Mouse (Mus musculus): ENCODE results near the gene Col4a2.
A peak's percentile ranks its signal among the peaks of the same experiment; 100 is the strongest.

Gene Col4a2

DNA sequence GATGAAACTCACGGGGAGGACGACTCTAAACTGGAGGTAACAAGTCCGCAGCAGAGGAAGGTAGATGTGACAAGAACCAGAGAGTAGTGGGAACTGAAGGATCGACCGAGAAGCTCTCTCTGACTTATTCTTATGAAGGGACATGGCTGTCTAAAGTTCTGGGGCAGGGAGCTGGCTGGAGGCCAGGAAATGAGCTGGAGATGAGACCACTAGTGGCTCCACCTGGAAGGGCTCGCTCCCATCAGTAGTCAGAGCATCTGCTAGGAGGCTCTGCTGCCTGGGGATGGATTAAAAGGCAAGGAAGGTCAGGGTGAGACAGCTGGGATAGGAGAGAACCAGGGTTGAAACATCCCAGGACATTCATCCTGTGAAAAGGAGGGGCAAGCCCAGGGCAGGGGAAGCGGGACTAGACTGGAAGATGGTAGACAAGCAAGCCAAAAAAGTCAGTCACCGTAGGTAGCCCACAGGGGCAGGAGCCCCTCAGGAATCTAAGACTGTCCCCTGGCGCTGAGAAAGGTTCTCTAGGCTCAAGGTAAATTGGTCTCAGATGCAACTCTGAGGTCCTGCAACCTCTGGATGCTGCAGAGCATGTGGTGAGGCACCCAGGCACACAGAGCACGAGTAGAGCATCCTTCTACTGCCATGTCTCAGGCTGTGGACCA, 16.2 kb upstream of the Col4a2 start:
- DNase-seq (ENCODE audit: extremely low spot score, low read depth, low spot score) = no peak

DNA sequence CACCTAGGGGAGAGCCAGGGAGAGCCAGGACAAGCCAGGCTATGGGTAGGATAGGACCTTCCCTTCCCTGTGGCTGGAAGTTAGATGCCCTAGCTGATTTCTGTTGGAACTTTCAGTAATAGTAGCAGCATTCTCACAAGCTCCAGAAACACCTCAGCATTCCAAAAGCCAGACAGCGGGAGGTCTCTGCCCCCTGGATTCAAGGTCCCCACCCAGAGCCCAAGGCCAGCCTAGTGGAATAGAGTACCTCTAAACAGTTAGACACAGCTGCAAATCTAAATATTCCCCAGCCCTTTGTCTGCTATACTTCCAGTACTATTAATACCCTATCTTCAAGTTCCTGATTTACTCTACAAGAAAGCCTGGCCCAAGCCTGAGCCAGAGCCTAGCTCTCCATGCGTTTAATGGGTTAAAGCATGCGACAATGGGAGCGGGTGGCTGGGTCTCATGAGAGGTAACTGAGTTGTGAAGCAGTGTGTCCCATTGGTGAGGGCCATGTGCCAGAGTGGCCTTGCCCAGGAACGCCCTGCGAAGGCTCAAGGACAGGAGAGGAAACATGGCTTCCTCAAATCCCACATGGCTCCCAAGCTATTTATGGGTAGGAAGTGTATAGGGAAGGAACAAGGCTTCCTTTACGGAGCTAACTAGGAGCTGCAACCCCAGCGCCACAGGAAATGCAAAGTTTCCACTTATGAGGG, 15.3 kb upstream of the Col4a2 start:
- no peak for DNase-seq (ENCODE audit: extremely low spot score, low read depth, low spot score)

DNA sequence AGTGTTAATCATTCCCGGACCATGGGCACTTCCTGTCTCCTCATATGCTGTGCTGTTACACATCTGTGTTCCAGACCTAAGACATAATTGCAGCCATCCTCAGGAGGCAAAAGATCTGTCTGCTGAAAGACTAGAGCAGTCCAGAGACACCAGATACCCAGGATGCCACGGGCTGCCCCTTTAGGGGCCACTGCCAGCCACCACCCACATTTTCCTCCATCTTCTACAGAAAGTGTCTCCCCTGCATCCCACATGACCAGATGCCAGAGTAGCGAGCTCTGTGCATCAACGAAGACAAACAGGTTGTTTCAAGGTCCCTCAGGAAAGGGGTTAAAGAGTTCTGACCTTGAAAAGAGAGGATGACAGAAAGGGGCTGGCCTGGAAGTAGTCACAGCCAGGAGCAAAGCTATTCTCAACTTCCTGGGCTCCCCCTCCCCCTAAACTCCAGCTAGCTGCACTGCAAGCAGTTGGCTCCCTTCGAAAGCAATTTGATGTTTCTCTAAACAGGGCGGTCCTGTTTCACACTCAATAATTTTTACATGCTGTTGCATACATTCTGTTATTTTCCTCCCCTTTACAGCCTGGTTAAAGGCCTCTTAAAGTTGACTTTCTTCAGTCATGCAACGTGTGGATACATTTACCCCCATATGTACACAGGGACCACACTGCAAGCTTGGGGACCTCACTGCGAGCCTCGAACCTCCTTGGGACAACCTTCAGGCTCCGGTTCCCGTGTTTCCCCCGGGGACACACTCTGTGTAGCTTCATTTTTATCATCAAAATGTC, 13.9 kb upstream of the Col4a2 start:
- DNase-seq (ENCODE audit: extremely low spot score, low read depth, low spot score) = no peak

DNA sequence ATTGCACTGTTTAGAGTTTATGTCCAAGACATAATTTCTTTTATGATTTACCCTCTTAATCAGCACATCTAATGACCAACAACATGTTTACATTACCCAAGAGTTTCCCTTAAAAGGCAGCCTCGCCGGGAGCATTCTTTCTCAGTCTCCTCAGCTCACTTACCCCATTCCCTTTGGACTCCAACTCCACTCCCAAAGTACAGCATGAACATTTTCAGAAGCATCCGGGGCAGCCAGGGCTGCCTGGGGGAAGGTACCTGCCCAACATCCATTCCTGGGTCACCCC, 13.3 kb upstream of the Col4a2 start:
- no peak for DNase-seq (ENCODE audit: extremely low spot score, low read depth, low spot score)

DNA sequence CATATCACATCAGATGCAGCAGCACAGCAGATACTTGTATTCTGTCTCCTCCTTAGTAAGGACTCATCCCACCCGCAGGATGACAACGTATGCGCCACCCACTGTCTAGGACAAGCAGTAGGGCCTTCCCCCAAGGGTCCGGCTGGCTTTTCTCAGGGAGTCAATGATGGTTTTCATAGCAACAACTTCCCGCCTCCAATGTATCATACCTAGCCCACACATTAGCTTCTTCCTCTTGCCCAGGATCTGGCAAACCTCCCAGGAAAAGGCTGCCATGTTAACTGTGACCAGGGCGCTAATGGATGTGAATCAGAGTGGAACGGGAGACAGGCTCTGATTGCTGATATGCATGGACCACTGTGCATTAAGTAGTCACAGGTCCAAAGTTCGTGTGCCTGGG, 12.2 kb upstream of the Col4a2 start:
- no peak for DNase-seq (ENCODE audit: extremely low spot score, low read depth, low spot score)

DNA sequence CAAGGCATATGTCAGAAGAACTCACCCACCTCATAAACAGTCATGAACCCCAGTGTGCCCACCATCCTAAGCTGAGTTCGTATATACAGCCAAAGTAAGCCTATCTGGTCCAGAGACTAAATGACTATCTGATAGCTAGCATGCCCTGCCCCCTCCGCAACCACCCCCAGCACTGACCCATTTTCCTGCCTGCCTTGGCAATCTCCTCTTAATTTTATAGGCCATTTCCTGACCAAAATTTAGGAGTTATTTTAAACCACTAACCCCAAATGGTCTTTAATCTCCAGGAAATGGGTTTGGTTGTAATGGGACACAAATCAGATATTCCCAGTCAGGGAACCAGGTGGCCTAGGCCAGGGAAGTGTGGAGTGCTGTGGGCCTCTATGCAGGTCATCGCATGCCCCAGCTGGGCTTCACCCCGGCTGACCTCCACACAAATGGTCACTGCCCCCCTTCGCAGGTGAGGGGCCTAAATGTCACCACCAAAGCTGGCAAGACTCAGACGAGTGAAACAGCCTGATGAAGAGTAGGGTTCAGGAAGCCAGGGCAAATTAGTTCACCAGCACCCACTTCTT, 8.5 kb upstream of the Col4a2 start:
- DNase-seq (ENCODE audit: extremely low spot score, low read depth, low spot score) = no peak

DNA sequence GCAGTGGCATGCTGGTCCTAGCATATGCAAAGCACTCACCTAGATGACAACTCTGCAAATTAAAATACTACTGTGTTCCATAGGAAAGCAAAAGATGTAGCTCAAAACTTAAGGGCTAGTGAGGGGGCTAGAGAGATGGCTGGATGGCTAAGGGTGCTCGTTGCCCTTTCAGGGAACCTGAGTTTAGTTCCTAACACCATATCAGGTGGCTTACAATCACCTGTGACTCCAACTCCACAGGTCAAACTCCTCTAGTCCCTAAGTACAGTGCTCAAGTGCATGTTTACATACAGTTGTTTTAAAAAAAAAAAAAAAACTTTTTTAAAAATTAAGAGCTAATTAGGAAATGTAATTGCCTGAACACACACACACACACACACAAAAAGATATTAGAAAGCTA, 7.1 kb upstream of the Col4a2 start:
- no peak for DNase-seq (ENCODE audit: extremely low spot score, low read depth, low spot score)

DNA sequence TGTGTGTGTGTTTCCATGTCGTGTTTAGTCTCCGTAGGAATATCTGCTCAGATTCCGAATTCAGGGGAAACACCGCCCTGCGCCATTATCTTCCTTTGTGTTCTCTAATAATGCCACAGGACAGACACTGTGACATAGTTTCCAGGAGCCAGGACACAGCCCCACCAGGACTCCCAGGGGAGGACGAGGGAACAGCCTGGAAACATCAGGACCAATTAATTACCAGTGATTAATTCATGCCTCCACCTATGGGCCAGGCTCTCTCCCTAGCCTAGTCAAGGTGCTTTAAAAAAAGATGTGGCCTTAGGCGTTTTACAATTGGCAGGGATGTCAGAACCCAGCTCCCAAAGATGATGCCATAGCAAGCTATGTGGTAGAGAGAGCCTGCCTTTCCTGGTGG, 5.2 kb upstream of the Col4a2 start:
- no peak for DNase-seq (ENCODE audit: extremely low spot score, low read depth, low spot score)

DNA sequence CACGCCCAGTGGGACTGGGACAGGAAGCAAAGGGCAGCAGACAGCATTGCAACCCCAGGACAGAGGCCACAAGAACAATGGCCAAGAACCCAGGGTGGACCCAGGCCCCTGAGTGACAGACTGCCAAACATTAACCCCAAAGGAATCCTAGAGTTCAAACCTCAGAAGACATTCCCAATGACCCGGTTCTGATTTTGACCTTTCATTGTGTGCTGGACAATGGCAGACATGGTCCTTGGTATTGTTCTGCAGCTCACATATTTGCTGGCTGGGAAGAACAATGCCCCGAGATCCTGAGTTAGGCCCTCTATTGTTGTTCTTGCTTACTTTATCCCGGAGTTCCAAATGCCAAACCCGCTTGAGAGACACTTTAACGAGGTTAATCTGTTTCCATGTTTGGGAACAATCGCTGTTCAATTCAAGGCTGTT, 4.0 kb upstream of the Col4a2 start:
- no peak for DNase-seq (ENCODE audit: extremely low spot score, low read depth, low spot score)

DNA sequence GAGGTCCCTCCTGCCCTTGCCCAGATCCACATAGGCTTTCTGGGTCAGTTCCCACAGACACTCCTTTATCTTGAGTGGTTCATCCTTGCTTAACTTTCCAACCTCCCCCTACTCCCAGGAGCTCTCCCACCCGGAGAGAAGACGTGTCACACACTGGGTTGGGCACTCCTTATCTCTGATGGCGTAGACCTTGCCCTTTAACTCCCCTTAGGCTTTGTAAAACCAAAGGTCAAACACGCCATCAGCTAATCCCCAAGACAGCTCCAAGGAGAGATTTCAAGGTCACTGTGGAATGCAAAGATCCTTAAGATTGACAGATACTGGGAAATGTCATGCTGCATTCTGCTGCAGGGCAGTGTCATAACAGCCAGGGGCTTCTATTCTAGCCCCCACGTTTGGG, 3.4 kb upstream of the Col4a2 start:
- no peak for DNase-seq (ENCODE audit: extremely low spot score, low read depth, low spot score)

DNA sequence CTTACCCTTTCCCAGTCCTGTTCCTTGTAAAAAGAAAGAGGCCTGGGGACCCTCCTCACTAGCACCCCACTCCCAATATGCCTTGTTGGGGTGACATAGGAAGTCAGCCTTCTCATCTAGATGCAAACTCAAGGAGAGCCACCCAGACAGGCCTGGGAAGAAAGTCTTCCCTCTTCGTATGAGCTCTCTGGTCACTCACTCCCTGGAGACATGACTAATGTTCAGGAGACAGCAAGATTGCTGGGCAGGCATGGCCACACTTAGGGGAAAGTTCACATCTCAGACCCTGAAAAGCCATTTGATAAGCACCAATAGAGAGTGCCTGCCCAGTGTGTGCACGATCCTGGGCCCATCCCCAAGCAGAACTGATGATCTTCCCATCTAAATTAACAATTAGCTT, 2.6 kb upstream of the Col4a2 start:
- DNase-seq (ENCODE audit: extremely low spot score, low read depth, low spot score) = no peak

DNA sequence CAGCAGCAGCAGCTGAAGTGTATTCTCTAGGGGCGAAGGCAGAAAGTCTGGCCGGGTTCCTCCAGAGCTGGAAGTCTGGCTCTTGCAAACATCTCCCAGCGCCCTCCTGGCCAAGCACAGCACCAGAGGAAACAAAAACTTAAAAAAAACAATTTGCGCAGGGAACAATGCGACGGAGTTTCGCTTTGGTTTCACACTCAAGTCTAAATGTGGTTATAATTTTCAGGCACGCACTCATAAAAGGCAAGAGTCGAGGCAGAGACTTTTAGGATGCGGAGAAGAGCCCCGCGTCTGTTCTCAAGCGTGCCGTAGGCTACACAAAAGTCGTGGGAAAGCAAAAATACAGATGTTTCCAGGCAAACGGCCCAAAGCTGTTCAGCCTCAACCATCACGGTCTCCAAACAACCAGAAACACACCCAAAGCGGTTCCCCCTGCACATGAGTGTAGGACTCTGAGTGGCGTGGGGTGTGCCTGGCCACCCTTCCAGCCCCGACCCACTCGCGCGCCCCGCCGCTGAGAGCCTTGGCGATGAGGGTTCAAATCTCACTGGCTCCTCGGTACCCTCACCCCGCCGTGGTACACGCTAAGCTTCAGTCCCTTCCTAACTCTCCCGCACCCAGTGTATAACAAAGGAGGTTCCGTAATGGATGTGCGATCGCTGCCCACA, 790 bp upstream of the Col4a2 start:
- peak; percentile 35 for DNase-seq (ENCODE audit: extremely low spot score, low read depth, low spot score)

DNA sequence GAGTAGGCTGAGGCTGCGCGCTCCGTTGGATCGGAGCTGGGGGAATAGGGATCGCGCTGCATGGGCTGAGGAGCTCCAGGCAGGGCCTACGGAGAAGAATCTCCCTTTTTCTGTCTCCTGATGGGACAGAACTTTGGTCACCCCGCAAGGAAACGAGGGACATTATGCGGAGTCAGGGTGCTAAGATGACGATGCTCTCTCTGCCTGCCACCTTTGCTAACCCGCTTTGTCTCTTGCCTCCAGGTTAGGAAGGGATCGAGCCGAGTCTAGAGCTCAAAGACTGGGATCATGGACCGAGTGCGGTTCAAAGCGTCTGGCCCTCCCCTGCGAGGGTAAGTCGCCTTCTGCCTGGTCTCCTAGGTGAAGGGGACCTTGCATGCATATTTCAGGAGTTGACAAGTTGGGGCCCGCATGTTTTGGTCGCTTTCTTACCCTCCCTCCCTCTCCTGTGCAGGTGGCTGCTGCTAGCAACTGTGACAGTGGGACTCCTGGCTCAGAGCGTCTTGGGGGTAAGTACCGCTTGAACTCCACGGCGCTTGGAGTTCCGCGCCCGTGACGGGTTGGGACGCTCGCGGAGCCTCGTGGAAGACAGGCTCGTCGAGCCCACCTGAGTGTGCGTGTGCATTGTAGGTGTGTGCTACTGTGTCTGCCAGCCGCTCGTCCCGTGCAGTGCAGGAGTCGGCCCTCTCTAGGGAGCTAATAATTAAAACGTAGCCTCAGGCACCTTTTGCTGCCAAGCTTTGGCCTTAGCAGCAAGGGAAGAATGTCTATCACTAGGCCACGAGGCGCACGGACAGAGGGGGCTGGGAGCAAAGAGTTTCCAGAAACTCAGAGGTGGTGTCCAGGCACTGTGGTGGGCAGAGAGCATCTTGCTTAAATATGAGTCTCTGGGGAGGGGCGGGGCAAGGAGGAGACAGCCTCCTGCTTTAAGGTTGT, 839 bp downstream of the Col4a2 start:
- no peak for DNase-seq (ENCODE audit: extremely low spot score, low read depth, low spot score)

DNA sequence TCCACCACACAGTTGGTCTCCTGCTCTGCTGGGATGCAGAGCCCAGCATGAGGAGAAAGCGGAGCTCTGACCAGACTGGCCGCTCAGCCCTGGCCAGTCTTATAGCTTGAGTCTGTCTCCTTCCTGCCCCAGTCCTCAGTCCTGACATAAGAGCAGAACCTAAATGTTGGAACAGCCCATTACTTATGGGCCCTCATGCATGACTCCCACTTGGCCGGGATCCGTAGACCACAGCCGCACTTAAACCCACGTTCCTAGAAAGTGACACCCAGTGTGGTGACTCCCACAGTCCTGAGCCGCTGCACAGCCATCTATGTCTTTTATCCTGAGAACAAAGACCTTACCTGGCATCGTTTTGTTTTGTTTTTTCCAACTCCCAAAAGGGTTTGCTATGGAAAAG, 2.0 kb downstream of the Col4a2 start:
- no peak for DNase-seq (ENCODE audit: extremely low spot score, low read depth, low spot score)

DNA sequence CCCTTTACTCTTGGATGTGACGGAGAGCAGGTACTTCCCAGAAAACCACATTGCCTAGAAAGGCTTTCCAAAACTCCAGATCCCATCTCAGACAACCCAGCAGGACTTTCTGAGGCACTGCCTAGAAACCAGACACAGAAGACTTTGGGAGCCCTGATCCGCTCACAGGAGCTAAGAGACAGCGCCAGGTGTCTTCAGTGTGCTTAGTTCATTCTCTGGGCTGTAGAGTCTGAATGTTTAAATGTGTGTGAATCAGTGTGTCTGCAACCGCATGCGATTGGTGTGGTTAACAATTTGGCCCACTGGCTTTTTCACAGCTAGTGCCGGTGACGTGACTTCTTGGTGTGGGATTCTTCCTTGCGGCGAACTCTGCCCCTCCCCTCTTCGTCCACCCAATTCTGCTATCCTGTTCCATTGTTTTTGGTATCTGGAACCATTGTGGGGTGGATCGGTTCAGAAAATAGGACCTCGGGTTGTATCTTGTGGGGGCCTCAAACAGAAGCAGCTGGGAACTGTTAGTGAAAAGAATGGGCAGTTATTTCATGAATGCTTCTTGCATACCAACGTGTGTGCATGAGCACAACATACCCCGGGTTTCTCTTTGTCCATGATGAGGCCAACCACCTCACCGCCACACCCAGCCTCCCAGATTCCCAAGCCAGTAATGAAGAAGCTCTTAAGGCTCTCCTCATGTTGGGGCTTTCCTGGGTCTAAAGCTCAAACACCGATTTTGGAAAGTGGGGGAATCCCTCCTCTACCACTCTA, 2.8 kb downstream of the Col4a2 start:
- no peak for DNase-seq (ENCODE audit: extremely low spot score, low read depth, low spot score)

DNA sequence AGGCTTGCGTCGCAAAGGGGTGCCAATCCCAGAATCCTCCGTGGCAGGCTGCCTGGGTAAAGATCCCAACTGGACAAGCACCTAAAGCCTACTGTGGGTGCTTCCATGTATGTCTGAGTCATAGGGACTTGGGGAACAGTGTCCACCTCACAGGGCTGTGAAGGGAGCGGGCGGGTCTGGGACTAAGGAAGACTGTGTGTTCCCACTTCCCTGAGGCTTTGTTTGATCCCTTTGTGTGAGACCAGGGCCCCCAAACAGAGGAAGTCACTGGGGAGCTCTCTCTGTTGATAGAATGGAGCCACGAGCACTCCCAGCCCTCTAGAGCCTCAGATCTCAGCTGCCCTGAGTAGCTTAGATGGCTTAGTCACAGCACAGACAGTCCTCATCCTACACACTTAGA, 3.5 kb downstream of the Col4a2 start:
- no peak for DNase-seq (ENCODE audit: extremely low spot score, low read depth, low spot score)

DNA sequence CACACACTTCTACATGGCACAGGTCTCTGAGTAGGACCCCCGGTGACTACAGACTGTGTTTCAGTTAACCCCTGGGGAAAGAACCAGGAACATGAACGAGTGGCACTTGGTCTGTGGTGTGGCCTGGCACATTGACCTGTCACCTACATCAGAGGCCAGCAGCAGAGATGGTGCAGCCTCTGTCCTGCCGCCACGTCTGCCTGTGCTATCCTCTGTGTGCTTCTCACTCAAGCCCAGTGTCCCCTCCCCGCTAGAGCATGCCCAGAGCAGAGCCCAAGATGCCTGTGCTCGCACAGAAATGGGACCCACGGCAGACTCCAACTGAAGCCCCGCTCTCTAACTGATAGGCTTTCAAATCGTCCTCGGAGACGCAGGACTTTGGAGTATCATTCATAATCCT, 6.8 kb downstream of the Col4a2 start:
- no peak for DNase-seq (ENCODE audit: extremely low spot score, low read depth, low spot score)

DNA sequence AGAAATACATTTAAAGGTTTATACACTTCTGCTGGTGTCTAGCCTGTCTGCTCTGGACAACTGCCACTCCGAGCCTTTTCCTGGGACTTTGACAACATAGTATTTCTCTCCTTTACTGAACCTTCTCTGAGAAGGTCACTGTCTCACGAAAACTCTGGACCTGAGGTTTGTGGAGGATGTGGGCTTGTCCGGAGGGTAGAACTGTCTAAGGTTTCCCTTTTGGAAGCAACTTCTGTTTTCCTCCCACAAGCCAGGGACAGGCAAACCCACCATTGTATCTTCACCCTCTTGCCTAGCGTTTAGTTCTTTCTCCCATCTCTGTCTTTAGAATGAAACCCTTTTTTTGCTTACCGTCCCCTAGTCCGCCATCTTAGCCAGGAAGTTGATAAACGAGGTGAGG, 9.2 kb downstream of the Col4a2 start:
- DNase-seq (ENCODE audit: extremely low spot score, low read depth, low spot score) = no peak

DNA sequence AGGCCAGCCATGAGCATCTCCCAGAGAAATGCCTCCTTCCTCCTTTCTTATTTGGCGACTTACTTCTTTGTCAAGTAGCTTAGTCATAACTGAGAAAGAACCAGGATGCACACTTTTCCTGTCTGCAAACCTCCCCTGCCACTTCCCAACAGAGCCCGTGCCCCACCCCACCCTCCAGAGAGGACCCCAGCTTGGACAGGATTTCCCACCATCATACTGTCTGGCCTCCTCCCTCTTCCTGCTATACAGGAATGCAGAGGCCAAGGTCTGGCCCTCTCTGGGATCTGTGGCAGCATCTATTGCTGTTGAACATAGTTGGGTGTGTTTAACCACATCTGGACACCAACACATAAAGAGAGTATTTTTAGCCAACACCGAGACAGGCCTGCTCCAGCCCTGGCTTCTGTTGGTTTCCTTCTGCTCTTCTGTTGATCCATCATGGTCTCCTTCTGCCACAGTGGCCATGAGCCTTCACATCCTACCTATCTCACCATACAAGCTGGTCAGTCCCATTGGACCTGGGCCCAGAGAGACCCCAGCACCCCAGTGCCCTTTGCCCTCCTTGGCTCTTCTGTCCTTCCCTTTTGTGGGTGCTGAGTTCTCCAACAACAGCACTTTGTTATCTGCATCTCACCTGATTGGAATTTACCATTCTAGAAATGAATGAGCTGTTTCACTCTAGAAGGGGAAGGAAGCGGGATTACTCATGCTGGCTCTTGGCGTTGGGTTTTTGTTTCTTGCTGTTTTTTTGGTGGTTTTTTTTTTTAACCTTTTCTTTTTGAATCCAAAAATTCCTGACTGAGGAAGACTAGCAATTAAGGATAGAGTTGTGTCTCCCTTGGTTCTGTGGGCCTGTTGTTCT, 10.3 kb downstream of the Col4a2 start:
- no peak for DNase-seq (ENCODE audit: extremely low spot score, low read depth, low spot score)

Data from hindlimb bud, embryonic 11.5 days (tissue).